Mouse (Mus musculus): ENCODE data around the gene Mrrf.
A peak's percentile ranks its signal among the peaks of the same experiment; 100 is the strongest.
"Not testable (repeated sequence)": the region's sequence is repeated elsewhere in the genome, so short reads cannot be mapped to it uniquely, and the experiment has no call there.

Gene Mrrf

DNA sequence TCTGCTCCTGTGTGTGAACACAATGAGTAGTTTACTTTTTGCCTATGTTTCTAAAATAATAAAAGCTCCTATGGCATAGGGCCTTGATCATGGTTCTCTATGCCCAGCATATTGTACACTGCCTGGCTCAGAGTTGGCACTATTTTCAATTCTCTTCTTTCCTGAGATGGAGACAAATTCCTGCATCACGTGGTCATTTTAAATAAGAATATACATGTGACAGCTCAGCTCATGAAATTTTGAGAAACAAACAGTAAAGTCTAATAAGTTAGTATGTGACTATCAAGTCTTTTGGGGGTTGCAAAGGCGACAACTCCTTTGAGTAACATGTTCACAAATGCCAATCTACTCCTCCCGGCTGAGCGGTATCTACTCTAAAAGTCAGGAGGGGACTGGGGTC, 302 bp upstream of the Mrrf start:
- DNase-seq = no peak

DNA sequence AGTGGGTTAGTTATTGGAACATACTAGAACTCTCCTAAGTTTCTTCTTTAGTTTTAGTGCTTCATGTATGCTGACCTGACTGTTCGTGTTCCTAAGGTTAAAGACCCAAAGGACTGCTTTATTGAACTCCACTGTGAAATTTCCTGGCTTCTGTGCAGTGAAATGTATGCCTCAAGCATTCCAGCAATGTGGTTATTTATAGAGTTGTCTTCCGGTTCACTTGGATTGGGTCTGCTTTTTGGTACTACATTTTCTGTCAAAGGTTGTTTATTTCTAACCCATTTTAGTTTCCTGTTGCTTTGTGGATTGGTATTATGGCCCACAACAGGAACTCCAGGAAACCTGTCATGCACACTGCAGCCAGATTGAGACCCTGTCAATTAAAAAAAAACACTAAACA, 2.9 kb downstream of the Mrrf start:
- no peak for DNase-seq

DNA sequence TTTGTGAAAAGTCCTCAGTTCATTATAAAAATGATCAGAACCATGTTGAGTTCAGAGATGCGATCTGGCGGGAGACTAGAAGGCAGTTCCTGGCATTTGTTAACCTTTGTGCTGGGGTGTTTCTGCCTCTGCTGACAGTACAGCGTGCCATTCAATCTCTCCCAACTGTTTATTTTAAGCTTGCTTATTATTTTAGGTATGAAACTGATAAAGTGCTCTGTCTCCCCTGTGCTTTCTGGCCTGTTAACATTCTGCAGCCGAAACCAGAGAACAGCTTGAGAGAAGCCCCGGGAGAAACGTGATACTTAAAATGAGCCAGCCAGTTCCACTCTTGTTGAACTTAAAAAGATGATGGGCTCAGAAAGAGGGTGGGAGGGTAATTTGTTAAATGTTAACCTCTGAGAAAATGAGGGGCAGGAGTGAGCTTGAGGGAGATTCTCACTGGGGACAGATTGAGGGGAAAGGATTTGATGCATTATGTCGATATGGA, 12.7 kb downstream of the Mrrf start:
- no peak for DNase-seq

DNA sequence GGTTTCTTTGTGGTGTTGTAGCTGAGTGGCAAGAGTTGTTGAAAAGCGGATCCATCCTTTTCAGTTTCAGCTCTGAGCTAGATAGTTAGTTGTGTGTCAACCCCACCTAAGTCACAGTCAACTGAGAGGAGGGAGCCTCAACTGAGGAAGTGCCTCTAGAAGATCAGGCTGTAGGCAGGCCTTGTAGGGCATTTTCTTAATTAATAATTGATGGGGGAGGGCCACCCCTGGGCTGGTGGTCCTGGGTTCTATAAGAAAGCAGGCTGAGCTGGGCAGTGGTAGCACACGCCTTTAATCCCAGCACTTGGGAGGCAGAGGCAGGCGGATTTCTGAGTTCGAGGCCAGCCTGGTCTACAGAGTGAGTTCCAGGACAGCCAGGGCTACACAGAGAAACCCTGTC, 16.2 kb downstream of the Mrrf start:
- DNase-seq = not testable (repeated sequence)

DNA sequence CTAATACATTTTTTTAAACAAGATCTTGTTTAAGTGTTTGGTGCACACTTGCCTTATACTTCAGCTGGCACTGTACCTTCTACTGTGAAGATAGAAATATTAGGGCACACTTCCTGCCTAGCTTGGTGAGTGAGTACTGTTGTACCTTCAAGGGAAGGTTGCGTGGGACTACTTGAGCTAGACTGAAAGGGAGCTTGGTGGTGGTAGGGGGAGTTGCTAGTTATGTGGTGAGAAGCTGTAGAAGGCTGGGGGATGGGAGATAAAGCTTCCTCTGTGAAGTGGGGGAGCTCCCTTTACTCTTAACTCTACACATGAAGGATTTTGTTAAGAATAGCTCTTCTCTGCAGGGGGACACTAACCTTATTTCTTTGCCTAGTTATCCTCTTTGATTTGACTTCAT, 21.3 kb downstream of the Mrrf start:
- DNase-seq = no peak

DNA sequence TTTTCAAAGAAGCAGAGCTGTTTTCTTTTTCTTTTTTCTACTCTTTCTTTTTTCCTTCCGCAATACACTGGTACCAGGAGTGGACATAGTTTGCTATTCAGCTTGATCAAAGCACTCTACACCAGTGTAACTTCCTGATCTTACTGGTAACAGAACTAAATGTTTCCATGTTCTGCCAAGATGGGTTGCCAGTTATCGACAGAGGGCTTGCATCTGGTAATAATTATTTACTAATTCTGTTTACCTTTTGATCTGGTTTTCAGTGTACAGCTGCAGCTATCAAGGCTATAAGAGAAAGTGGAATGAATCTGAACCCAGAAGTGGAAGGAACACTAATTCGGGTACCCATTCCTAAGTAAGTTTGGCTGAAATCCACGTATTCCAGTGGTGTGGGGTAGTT, 23.1 kb downstream of the Mrrf start:
- no peak for DNase-seq

DNA sequence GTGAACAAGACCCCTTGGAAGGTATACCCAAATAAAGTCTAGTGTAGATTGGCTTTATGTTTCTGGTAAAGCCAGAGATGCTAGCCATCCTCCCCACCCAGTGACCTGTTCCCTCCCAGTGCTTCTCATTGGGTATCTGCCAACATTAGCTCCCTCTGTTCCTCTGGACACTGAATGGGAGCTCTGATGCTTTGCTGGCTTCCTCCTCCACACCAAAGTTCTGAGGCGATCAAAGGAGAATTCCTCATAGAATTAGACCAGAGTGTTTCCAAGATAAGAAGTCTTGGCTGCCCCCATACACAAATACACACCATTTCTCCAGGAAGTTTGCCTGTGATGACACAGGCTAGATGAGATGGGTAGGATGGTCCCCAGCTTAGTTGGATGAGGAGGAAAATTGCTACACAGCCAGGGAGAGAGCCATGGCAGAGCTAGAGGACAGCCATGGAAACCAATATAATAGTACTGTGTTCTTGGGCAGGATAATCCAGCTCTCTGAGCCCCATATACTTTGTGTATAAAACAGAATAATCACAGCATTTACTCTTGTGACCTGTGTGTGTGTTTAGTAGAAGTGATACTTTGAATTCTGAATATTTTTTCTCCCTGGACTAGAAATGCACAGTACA, 31.9 kb downstream of the Mrrf start:
- DNase-seq = no peak

DNA sequence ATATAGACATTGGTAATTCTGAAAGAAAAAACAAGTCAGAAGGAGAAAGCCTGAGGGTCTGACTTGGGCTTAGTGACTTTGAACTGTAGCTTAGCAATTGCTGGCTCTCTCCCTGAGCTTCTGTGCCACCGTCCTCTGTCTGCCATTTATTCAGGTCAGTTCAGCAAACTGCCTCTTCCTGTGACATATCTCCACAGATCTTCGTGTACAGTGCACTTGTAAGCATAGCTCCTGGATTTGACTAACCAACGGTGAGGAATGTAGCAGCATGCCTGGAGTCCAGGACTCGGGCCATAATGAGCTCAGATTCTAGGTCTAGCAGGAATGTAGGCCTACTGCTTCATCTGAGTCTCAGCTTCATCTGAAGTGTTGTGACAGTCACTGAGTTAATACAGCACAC, 33.0 kb downstream of the Mrrf start:
- no peak for DNase-seq

DNA sequence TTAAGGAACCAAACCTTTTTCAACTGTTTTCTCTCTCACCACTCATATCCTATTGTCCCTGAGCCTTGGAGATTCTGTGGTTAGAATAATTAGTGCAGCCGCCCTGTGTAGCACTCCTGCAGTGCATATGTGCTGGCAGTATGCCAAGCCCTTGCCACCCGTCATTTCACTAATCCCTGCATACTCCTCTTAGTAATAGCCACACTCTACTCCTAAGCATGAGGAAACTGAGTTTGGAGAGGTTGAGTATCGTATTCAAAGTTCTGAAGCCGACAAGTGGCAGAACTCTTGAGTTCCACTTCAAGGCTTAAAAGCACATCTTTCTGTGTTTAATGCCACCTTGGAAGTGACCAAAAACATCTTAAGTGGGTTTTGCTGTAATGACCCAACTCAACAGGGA, 35.9 kb downstream of the Mrrf start:
- DNase-seq = peak; percentile 9

DNA sequence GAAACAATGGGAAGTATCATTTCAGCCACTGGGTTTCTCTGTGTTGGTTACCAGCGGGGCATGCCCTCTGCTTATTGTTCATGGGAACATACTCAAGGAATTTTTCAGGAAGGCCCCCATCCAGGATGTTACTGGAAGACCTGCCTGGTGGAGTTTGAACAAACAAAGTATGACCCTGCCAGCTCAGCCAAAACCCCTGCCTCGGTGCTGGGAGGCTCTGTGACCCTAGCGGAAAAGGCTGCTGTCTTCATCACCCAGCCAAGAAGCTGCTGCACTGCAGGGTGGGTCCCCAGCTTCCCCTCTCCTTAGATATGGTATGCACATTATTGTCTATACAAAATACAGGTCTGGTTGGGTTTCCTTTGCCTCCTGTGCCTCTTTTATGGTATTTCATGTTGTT, 36.4 kb downstream of the Mrrf start:
- DNase-seq = peak; percentile 31

DNA sequence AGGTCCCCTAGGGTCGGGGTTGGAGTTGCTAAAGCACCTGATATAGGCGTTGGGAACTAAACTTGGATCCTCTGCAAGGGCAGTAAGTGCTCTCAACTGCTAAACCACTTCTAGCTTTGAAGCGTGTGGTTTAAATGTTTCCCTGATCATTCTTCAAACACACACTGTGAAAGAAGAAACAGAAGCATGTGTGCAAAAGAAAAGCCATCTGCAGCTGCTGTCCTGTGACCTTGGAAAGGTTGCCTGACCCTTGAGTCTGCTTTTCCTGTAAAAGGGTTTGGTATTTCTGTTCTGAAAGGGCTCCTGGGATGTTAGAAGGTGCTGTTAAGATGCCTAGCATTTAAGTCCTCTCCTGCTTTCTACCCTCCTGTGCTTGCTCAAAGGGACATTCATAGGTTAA, 43.3 kb downstream of the Mrrf start:
- DNase-seq = no peak

DNA sequence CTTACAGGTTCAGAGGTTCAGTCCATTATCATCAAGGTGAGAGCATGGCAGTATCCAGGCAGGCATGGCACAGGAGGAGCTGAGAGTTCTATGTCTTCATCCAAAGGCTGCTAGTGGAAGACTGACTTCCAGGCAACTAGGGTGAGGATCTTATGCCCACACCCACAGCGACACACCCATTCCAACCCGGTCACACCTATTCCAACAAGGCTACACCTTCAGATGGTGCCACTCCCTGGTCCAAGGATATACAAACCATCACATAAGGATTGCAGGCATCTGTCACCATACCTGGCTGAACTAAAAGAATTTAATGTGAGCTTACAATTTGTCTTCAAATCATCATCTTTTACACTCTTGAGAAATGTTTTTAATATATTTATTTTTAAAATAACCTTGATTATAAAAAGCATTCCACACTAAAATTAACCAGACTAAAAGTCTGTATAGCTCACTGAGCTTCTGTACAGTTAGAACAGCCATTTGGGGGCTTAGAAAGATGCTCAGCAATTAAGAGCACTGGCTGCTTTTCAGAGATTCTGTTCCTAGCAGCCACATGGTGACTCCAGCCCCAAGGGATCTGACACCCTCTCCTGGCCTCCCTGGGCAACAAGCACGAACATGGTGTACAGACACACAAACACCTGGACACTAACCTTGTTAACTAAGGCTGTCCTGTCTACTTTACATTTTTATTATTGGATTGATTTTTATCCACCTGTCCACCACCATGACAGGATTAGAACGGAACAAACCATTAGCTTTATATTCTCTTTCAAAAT, 45.6 kb downstream of the Mrrf start:
- DNase-seq = not testable (repeated sequence)

DNA sequence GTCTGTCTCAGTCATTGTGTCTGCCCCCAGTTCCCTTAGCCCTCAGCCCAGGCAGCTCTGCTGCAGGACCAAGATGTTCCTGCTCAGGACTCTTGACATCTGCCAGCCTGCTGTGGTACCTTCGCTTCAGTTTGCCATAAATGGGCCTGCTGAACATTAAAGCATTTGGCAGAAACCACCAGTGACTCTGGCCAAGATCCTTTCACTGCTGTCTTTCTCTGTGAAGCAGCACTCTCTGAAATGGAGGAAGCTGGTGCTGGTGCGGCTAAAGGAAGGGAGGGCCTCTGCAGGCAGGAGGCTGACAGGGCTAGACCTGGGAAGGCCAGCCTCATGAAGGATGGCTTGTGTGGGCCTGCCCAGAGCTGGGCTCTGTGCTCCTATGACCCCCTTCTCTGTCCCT, 47.1 kb downstream of the Mrrf start:
- DNase-seq = no peak

DNA sequence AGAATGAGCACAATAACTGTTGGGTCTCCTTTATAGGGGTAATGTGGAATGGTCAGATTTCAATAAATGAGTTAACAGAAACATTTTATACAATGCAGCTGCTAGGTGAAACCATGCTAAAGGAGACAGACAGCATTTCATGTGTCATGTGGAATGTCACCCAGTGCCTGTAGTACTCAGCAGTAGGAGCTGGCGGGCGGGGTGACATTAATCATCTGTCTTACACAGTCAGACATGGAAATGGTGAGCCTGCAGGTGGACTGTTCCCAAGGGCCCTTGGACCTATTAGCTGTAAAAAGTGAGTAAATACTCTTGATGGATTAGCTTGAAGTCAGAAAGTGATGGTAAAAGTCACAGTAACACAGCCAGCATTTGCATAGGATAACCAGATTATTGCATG, 48.0 kb downstream of the Mrrf start:
- no peak for DNase-seq

DNA sequence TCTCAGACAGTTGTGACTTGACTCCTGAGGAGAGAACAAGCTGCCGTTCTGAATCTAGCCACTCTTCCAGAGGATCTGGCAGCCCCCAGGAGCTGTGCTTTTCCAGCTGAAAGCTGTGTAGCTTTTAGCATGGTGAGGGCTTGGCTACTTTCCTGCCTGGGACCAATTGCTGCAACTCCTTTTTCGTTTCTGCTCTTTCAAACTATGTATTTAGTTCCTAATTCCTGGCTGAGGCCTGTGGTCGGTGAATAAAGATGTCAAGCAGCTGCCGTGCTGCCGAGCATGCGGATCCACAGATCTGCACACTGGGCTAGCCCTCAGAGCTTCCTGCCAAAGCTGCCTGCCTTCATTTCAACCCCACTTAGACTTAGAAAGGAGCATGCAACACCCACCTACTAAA, 48.7 kb downstream of the Mrrf start:
- peak; percentile 54 for DNase-seq

DNA sequence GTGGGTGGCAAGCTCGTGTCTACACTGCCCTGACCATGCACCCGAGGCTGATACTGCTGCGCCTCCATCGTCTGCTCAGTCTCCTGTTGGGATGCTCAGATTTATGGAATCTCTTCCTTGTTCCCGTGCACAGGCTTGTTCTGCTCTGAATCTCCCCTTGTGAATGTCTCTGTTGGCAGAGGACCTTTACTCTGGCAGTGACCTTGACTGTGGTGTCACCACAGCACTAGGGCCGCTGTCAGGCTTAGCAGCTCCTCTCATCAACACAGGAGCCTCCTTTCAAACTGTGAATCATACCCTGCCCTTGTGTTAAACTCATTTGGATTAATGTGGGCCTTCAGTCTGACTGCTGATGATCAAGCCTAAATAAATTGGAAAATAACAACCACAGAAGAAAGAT, 53.0 kb downstream of the Mrrf start:
- not testable (repeated sequence) for DNase-seq

DNA sequence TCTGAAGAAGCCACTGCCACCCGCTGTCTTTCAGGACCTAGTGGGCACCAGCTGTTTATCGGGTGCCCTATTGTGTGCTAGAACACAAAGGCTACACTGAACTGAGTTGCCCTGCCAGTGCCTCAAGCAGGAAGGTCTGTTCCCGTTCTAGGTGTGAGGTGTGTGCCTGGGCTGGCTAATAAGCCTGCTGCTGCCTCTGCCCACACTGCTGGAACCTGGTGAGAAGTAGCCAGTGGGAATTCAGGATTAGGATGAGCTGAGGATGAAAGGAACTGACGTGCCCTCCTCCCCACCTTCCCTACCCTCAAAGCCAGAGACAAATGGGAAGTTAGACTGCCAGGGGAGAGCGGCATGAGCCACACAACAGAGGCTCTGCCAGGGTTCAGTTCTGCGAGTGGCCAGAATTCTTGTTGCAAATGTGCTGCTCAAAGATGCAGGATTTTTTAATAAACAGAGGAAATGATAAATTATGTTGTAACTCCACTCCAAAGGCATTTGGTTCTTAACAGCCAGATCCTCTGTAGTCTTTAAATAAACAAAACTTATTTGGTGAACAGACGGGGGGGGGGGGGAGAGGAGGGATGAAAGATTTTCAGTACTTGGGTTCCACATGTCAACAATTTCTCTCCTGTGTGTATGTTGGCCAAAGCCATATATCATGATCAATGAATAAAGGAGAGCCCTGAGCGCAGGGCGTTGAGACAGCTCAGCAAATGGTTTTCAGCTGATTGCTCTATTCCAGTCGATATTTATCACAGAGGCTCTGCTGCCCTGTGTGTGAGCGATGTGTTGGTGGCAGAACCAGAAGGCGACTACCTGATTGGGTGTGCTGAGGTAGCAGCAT, 55.1 kb downstream of the Mrrf start:
- peak; percentile 28 for DNase-seq

DNA sequence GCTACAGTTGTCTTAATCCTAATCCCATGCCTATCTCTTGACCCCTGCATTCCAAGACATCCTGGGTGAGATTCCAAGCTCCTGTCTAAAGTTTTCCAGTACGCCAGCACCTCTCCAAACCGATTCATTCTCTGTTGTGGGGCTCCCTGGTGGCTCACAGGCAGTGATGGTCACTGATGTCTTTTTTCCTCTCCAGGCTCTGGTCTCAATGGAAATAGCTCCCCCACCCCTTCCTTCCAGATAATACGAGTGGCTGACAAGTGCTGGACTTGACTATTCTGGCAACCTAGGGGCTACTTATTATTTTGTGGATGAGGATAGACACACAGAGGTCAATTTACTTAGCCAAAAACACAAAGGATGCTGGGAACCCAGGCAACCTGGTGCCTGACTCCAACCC, 60.8 kb downstream of the Mrrf start:
- no peak for DNase-seq

DNA sequence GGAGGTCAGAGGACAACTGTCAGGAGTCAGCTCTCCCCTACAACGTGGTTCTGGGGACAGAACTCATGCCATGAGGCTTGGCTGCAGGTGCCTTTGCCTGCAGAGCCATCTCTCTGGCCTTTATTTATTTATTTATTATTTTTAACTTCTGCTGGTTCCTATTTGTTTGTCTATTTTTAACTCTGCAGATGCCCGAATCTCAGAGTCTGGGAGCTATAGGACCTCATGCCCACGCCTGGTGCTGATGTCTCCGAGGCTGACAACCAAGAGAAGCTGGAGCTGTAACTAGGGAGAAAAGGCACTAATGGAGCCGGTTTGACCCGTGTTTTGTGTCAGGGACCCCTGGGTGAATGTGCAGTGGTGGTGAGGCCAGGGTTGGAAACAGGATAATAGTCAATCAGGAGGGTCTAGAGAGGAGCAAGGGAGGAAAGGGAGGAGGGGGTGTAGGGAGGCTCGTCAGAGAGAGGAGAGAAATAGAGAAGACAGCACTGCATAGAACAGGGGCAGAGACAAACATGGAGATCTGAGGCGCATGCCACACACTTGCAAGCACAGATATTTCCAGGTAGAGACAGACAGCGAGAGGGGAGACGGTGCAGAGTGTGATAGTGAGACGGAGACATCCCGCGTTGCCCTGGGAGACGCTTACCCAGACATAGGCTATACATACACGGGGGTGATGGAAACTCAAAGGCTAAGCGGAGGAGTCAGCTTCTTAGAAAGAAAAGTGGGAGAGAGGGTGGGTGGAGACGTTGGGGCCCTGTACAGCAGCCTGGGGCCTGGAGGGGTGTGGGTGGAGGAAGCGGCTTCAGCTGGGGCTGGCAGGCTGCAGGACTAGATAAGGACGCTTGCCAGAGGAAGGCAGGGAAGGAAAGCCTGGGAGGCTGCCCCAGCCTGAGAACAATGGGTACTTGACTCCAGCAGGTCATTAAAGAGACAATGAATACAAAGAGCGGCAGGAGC, 62.0 kb downstream of the Mrrf start:
- peak; percentile 77 for DNase-seq

DNA sequence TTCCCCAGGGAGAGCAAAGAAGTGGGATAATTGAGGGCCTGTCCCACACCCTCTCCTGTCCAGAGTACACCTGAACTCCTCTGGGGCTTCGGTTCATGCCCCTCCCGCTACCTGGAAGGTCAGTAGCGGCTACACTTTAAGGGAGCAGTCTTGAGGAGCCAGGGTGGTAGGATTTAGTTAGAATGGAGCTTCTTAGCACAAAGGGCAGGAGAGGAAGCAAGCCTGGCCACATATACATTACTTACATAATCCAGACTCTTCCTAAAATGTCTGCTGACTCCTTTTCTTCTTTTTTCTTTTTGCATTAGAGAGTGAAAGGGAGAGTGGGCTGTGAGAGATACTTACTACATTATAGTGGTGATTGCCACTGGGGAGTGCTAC, 62.7 kb downstream of the Mrrf start:
- no peak for DNase-seq

DNA sequence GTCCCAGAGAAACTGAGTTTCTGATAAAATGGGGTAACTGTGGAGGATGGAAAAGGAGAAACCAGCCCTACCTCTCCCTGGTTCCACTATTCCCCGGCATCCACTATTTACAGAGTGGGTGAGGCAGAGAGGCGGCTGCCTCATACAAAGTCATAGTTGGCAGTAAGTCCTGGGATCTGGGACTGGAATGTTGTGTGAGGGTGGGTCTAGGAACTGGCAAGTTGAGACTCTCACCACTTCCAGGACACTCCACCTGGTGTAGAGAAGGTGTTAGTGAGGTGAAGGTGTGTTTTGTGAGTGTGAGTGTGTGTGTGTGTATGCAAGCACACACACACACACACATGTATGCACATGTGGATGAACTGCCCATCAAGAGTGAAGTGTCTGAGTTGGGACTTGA, 64.6 kb downstream of the Mrrf start:
- DNase-seq = no peak

DNA sequence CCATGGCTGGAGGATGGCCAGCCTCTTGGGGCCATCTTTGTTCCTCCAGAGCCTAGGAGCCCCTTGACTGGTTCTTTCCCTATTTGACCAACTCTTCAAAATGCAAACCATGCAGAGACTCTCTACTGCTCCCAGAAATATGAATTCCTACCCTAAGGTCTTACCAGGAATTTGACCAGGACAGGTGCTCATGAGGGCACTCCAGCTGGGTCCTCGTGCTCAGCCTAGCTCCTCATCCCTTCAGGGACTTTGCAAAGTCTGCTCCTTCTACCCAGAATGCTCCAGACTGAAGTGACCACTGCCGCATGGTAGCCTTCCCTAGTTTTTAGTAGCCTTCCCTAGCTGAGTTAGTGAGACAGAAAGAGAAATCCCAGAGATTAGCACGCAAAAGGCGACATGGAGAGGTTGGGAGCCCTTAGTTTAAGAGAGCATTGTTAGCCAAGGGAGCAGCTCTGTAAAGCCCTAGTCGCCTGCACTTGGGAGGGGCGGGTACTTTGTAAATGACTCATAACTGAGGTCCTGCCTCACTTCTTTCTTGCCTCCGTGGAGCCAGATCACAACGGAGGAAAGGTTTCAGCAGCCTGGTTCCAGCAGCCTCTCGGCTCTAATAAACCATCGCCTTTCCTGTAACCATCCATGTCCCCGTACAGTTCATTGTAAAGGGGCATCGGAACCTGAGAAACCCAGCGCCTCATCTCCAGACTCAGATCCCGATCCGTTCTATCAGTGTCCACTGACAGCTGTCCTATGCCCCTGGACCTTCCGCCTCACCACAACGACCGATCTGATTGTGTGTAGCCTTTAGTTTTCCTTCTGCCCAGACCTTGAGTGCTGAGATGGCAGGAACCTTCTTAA, 65.8 kb downstream of the Mrrf start:
- DNase-seq = peak; percentile 25
